Mouse (Mus musculus) neural tube, embryonic 15.5 days (tissue): ENCODE results near the gene Med16. TPM values are rescaled to one million over a fixed set of nuclear protein-coding genes. Genes with fewer than 3 reads are reported as not detected.

ENCODE experiments used
- ATAC-seq: fragments of 200-750 bp; cut with Nextera tagmentation; 2 replicates; pipeline ENCODE4 v1.8.0; 2017; ENCODE audit warnings: mild to moderate bottlenecking, moderate TSS enrichment, moderate library complexity; ENCODE audit not compliant: low FRiP score
- H3K27ac ChIP-seq: fragments of 300-500 bp; sonication (generic); replicated peaks from 2 replicates; pipeline ENCODE4 v1.5.1; 2015; ENCODE audit warnings: mild to moderate bottlenecking, inconsistent platforms
- H3K27me3 ChIP-seq: fragments of 300-500 bp; sonication (generic); replicated peaks from 2 replicates; pipeline ENCODE4 v1.6.1; 2015; ENCODE audit warnings: inconsistent platforms
- H3K36me3 ChIP-seq: fragments of 300-500 bp; sonication (generic); 2 replicates; pipeline ENCODE4 v1.6.1; 2015; ENCODE audit warnings: inconsistent platforms
- H3K4me1 ChIP-seq: fragments of 300-500 bp; sonication (generic); 2 replicates; pipeline ENCODE4 v1.6.1; 2015; ENCODE audit warnings: inconsistent platforms
- H3K4me2 ChIP-seq: fragments of 300-500 bp; sonication (generic); 2 replicates; pipeline ENCODE4 v1.6.1; 2015; ENCODE audit warnings: inconsistent platforms, mild to moderate bottlenecking, moderate library complexity
- H3K4me3 ChIP-seq: fragments of 300-500 bp; sonication (generic); replicated peaks from 2 replicates; pipeline ENCODE4 v1.5.1; 2015; ENCODE audit warnings: mild to moderate bottlenecking, inconsistent platforms
- H3K9ac ChIP-seq: fragments of 300-500 bp; sonication (generic); replicated peaks from 2 replicates; pipeline ENCODE4 v1.6.1; 2015; ENCODE audit warnings: mild to moderate bottlenecking, inconsistent platforms
- H3K9me3 ChIP-seq: fragments of 300-500 bp; sonication (generic); replicated peaks from 2 replicates; pipeline ENCODE4 v1.6.1; 2016; ENCODE audit warnings: inconsistent platforms
- WGBS: fragments of 180-500 bp; shearing (Covaris S2); methylation state at CpG from one replicate; pipeline ENCODE4 v1.1.7; 2015; ENCODE audit warnings: mixed read lengths; 5-methylcytosine and 5-hydroxymethylcytosine counted together
- polyA plus RNA-seq: library from polyadenylated mRNA; unstranded; fragments of >200 nt; fragmentation: Nextera tagmentation; extraction: Ambion mirVana; gene quantifications from 2 replicates; pipeline ENCODE4 v1.2.1, GENCODE M21; 2015

Gene Med16
- polyA plus RNA-seq, 1 experiment from 2014 or later: 44.9 TPM

DNA sequence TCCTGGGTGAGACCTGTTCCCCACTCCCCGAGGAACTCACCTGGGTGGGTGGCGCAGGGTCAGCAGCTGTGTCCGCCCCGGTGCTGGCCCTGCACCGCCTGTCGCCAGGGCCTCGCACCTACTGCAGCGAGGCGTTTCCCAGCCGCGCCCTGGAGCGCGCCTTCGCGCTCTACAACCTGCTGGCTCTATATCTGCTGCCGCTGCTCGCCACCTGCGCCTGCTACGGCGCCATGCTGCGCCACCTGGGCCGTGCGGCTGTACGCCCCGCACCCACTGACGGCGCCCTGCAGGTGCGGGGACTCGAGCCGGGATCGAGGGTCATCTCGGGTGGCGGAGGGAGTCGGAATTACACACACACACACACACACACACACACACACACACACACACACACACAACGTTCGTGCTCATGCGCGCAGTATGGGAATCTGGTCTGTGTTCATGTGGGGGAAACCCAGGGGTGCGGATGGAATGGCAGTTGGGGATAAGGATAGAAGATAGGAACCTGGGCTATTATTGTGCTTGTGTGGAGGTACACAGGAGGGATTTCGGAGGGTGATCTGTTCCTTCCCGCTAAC lies 12.3 kb upstream of the Med16 start, which contains the start of gene R3hdm4:
Gene R3hdm4 (minus strand): TSS at position 251 of the 578 bp plus-strand sequence.
- peak within 1 kb of the TSS; percentile 34 for H3K4me3 ChIP-seq
- H3K36me3 ChIP-seq: no peaks in the 10 kb centered on the region
- H3K27ac ChIP-seq: no peak within 1 kb of the TSS
- ATAC-seq: no peak
- H3K9me3 ChIP-seq: no peaks in the 10 kb centered on the region
- WGBS: 4% methylated on average over 41 of the region's 41 CpGs
- peak within 1 kb of the TSS; percentile 34 for H3K9ac ChIP-seq
- peaks cover 65% of the 10 kb centered on the region for H3K27me3 ChIP-seq
- H3K4me2 ChIP-seq: peak within 1 kb of the TSS; percentile 60
- H3K4me1 ChIP-seq: peaks cover 48% of the 10 kb centered on the region

DNA sequence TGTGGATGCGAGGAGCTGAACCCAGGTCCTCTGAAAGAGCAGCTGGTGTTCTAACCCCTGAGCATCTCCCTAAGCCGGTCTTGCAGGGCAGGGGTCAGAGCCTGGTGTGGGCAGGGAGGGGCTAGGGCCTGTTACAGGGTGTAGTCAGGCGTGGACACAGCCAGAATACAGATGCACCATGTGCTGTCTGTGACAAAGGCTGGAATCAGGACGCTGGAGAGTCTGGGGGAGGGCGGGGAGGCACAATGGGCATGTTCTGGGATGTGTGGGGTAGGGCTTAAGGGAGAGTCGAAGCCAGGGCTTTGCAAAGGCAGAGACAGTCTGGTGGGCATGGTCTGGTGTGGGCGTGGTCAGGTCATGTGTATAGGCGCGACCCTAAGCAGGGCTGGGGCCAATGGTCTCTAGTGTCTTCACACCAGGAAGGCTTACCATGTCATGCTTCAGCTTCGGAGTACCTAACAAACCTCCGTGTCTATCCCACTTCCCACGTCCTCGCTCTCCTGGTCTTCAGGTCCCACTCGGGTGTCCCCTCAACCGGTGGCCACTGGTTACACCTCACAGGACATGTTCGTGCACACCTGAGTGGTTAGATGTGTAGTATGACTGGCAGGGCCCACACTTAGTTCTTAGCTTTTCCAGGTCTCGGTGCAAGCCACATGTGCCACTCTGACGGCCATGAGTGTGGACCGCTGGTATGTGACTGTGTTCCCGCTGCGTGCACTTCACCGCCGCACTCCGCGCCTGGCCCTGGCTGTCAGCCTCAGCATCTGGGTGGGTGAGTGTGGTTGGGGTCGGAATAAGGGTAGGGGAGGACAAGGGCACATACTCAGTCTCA lies 11.6 kb upstream of the Med16 start:
- peak overlapping the region; percentile 60 for H3K4me2 ChIP-seq
- H3K9me3 ChIP-seq: no peaks in the 10 kb centered on the region
- no peak overlapping the region for H3K9ac ChIP-seq
- 20% methylated on average over 26 of the region's 26 CpGs for WGBS
- peak overlapping the region; percentile 34 for H3K4me3 ChIP-seq
- peaks cover 49% of the 10 kb centered on the region for H3K4me1 ChIP-seq
- no peaks in the 10 kb centered on the region for H3K36me3 ChIP-seq
- no peak for ATAC-seq
- peaks cover 65% of the 10 kb centered on the region for H3K27me3 ChIP-seq
- no peak overlapping the region for H3K27ac ChIP-seq

DNA sequence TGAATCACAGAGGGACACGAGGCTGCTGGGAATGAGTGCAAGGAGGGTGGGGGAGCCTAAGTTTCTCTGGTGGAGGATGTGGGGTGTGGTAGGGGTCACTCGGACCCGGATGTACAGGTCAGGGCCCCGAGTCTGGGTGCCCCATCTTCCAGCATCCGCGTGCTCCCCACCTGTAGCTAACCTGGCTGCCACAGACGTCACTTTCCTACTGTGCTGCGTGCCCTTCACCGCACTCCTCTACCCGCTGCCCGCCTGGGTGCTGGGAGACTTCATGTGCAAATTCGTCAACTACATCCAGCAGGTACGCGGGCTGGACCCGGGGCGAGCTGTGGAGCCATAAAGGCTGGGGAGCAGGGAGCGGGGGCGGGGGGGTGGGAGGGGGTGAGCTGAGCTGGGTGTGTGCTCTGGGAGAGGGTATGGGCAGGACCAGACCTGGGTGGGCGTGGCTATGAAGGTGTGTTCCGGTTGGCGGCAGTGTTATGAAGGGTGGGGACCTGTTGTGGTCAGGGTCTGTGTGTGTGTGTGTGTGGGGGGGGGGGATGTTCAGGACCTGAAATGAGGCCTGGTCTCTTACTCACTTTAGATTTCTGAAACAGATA lies 10.6 kb upstream of the Med16 start:
- Histone ChIP-seq H3K4me3 (no peak overlapping the region), H3K4me1 (peaks cover 58% of the 10 kb centered on the region)
- 3% methylated on average over 21 of the region's 21 CpGs for WGBS

GRCm38 (mm10) chr10:79918231-79919078 lies 9.7 kb upstream of the Med16 start:
- H3K27ac ChIP-seq: no peak overlapping the region
- peak overlapping the region; percentile 82; the same call in 1 of the 2 replicates for H3K4me3 ChIP-seq
- no peaks in the 10 kb centered on the region for H3K9me3 ChIP-seq
- peak overlapping the region; percentile 19 for H3K4me2 ChIP-seq
- H3K36me3 ChIP-seq: no peaks in the 10 kb centered on the region
- WGBS: 5% methylated on average over 33 of the region's 35 CpGs
- no peak for ATAC-seq
- peaks cover 60% of the 10 kb centered on the region for H3K27me3 ChIP-seq
- peaks cover 67% of the 10 kb centered on the region for H3K4me1 ChIP-seq
- no peak overlapping the region for H3K9ac ChIP-seq

More for the DNA sequence above, 10.6 kb upstream of the Med16 start:
- Histone ChIP-seq H3K9me3 (no peaks in the 10 kb centered on the region), H3K36me3 (no peaks in the 10 kb centered on the region), H3K27ac (no peak overlapping the region), H3K4me2 (peak overlapping the region; percentile 26; the same call in 1 of the 2 replicates), H3K27me3 (peaks cover 65% of the 10 kb centered on the region), H3K9ac (no peak overlapping the region)
- no peak for ATAC-seq

GRCm38 (mm10) chr10:79917532-79918100 lies 8.9 kb upstream of the Med16 start:
- H3K4me1 ChIP-seq: peaks cover 67% of the 10 kb centered on the region
- no peaks in the 10 kb centered on the region for H3K9me3 ChIP-seq
- ATAC-seq: no peak
- 0 out of 2 replicates have a peak, but pooled peaks cover under 1% of the 10 kb centered on the region for H3K36me3 ChIP-seq
- H3K4me3 ChIP-seq: peak overlapping the region; percentile 82
- peaks cover 52% of the 10 kb centered on the region for H3K27me3 ChIP-seq
- H3K4me2 ChIP-seq: peak overlapping the region; percentile 96
- 61% methylated on average over 5 of the region's 5 CpGs for WGBS
- H3K27ac ChIP-seq: no peak overlapping the region
- H3K9ac ChIP-seq: peak overlapping the region; percentile 98

- Histone ChIP-seq H3K27ac (peak within 1 kb of the TSS; percentile 80), H3K4me2 (peak within 1 kb of the TSS; percentile 96), H3K4me3 (peak within 1 kb of the TSS; percentile 82), H3K9me3 (no peaks in the 10 kb centered on the region), H3K36me3 (0 out of 2 replicates have a peak, but pooled peaks cover 4% of the 10 kb centered on the region), H3K4me1 (peaks cover 67% of the 10 kb centered on the region), H3K9ac (peak within 1 kb of the TSS; percentile 98), H3K27me3 (peaks cover 45% of the 10 kb centered on the region)
- WGBS: 1% methylated on average over 42 of the region's 42 CpGs
- ATAC-seq: peak; percentile 79
These were observed 8.2 kb upstream of the Med16 start, which contains the start of gene Kiss1r for GRCm38 (mm10) chr10:79916808-79917531. Kiss1r (plus strand) TSS chr10:79916971.

DNA sequence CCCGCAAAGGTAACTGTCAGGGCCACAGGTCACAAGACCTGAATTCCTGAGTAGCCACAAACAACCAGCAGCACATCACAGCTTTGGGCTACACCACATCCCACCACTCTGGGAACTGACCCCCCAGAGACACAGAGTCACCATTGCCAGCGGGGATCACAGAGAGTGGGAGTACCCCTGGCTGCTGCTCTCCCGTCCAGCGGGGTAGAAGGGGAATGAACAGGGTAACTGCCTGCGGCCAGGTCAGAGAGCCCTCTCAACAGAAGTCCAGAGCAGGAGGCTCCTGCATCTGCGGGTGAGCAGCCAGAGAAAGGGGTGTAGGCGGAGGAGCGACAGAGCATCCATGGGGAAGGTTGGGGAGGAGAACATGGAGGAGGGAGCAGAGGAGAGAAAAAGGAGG lies 7.4 kb upstream of the Med16 start:
- Histone ChIP-seq H3K4me1 (peaks cover 58% of the 10 kb centered on the region), H3K36me3 (peaks cover 13% of the 10 kb centered on the region), H3K4me3 (peak overlapping the region; percentile 82), H3K27ac (peak overlapping the region; percentile 80), H3K4me2 (peak overlapping the region; percentile 96), H3K27me3 (peaks cover 36% of the 10 kb centered on the region), H3K9me3 (no peaks in the 10 kb centered on the region), H3K9ac (peak overlapping the region; percentile 98)
- WGBS: 7% methylated on average over 8 of the region's 8 CpGs
- ATAC-seq: no peak

DNA sequence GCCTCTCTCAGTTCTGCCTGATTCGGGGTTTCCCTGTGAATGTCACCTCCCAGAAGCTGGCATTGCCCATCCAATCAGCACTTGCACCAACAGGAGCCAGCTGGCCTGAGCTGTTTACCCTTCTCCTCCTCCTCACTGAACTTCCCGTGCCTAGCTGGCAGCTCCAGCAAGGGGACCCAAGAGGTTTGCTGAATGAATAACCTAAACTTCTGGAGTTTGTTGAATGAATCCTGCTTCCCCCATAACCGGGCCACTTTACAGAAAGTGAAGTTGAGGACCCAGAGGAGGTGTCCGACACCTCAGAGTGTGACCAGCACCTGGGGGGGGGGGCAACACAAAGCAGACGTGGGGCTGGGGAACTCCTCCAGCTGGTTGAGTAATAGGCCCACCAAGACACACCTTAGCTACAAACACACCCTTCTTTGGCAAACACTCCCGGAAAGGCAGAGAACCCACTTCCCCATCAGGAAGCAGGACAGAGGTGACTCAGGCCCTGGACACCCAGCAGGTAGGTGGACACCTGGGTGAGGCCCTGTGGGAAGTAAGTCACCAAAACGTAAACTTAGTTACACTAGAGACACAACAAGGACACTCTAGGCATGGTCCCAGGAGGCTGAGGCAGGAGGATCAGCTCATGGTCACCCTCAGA lies 6.3 kb upstream of the Med16 start:
- Histone ChIP-seq H3K4me2 (peak overlapping the region; percentile 96), H3K27ac (no peak overlapping the region), H3K4me3 (no peak overlapping the region), H3K4me1 (peaks cover 50% of the 10 kb centered on the region), H3K9me3 (no peaks in the 10 kb centered on the region), H3K27me3 (peaks cover 26% of the 10 kb centered on the region), H3K36me3 (peaks cover 21% of the 10 kb centered on the region), H3K9ac (0 out of 2 replicates have a peak overlapping the region, but pooled peaks have one; percentile 98)
- ATAC-seq: no peak
- 75% methylated on average over 7 of the region's 7 CpGs for WGBS

DNA sequence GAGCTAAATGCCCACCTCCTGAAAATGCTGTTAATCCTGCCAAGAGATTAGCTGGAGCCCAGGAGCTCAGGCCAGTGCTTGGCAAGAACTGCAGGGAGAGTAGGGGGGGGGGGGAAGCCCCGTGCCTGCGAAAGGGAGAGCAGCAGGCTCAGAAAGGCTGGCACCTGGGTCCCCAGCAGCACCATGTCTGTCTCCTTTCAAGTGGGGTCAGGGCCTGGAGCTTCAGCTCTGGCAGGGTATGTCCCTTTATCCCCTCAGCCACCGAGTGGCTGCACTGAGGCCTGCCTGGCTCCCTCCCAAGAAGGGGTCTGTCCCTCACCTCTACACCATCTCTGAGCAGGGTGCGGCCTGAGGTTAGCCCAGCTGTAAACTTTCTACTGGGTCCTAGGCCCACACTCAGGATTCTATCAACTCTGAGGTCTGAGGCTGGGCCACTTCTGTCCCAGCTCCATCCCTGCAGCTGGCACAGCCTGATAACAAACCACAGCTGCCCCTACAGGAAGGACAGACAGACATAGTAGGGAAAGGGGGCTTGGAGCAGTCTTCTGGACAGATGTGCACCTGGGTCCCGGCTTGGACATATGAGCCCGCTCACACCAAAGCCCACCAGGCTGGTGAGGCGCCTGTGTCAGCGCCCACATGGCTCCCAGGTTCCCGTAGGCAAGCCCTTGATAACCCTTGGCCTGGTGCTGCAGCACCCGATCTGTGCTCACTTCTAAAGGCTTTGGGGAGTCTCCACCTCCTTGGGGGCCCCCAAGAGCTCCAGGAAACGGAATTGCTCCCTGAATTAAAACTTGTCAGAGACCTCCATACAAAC lies 5.6 kb upstream of the Med16 start:
- Histone ChIP-seq H3K4me1 (peaks cover 55% of the 10 kb centered on the region), H3K4me3 (no peak overlapping the region), H3K27ac (no peak overlapping the region), H3K9me3 (no peaks in the 10 kb centered on the region), H3K9ac (peak overlapping the region; percentile 9; the same call in 1 of the 2 replicates), H3K36me3 (peaks cover 21% of the 10 kb centered on the region), H3K4me2 (peak overlapping the region; percentile 11; the same call in 1 of the 2 replicates), H3K27me3 (peaks cover 19% of the 10 kb centered on the region)
- no peak for ATAC-seq
- WGBS: 79% methylated on average over 9 of the region's 11 CpGs
